Mouse (Mus musculus): ENCODE data around the gene Tsc22d2.
"Not testable (repeated sequence)": the region's sequence is repeated elsewhere in the genome, so short reads cannot be mapped to it uniquely, and the experiment has no call there.

Tsc22d2 gene

GRCm38 (mm10) chr3:58434414-58434813 lies 19.9 kb downstream of the Tsc22d2 start:
- no peak for DNase-seq

- DNase-seq: no peak
These were observed 33.7 kb downstream of the Tsc22d2 start for GRCm38 (mm10) chr3:58448230-58448629.

- no peak for DNase-seq
These were observed 35.0 kb downstream of the Tsc22d2 start for GRCm38 (mm10) chr3:58449487-58449886.

GRCm38 (mm10) chr3:58454414-58455205 lies 40.1 kb downstream of the Tsc22d2 start:
- no peak for DNase-seq

- no peak for DNase-seq
These were observed 40.7 kb downstream of the Tsc22d2 start for GRCm38 (mm10) chr3:58455255-58455654.

GRCm38 (mm10) chr3:58469655-58470437 lies 55.3 kb downstream of the Tsc22d2 start:
- DNase-seq: no peak

- DNase-seq: not testable (repeated sequence)
These were observed 60.8 kb downstream of the Tsc22d2 start for GRCm38 (mm10) chr3:58475298-58475697.

- no peak for DNase-seq
These were observed 64.4 kb downstream of the Tsc22d2 start for GRCm38 (mm10) chr3:58478755-58479455.

GRCm38 (mm10) chr3:58485883-58486282 lies 71.4 kb downstream of the Tsc22d2 start:
- DNase-seq: no peak

GRCm38 (mm10) chr3:58487121-58487520 lies 72.6 kb downstream of the Tsc22d2 start:
- no peak for DNase-seq

GRCm38 (mm10) chr3:58487999-58488775 lies 73.7 kb downstream of the Tsc22d2 start:
- DNase-seq: no peak

- peak; percentile 36 for DNase-seq
These were observed 76.3 kb downstream of the Tsc22d2 start for GRCm38 (mm10) chr3:58490787-58491186.

GRCm38 (mm10) chr3:58493621-58494020 lies 79.1 kb downstream of the Tsc22d2 start:
- DNase-seq: no peak

GRCm38 (mm10) chr3:58501961-58502360 lies 87.4 kb downstream of the Tsc22d2 start:
- DNase-seq: no peak

GRCm38 (mm10) chr3:58503720-58504333 lies 89.3 kb downstream of the Tsc22d2 start:
- no peak for DNase-seq

- no peak for DNase-seq
These were observed 90.2 kb downstream of the Tsc22d2 start for GRCm38 (mm10) chr3:58504676-58505075.

GRCm38 (mm10) chr3:58508020-58508750 lies 93.7 kb downstream of the Tsc22d2 start:
- no peak for DNase-seq

- DNase-seq: peak; percentile 17
These were observed 97.1 kb downstream of the Tsc22d2 start for GRCm38 (mm10) chr3:58511581-58511980.

- no peak for DNase-seq
These were observed 98.2 kb downstream of the Tsc22d2 start for GRCm38 (mm10) chr3:58512740-58513139.

GRCm38 (mm10) chr3:58513483-58513882 lies 99.0 kb downstream of the Tsc22d2 start:
- no peak for DNase-seq

GRCm38 (mm10) chr3:58515947-58516601 lies 101.6 kb downstream of the Tsc22d2 start:
- no peak for DNase-seq

Measured in kidney, postnatal 14 days (tissue).